In the genomic region with DNA sequence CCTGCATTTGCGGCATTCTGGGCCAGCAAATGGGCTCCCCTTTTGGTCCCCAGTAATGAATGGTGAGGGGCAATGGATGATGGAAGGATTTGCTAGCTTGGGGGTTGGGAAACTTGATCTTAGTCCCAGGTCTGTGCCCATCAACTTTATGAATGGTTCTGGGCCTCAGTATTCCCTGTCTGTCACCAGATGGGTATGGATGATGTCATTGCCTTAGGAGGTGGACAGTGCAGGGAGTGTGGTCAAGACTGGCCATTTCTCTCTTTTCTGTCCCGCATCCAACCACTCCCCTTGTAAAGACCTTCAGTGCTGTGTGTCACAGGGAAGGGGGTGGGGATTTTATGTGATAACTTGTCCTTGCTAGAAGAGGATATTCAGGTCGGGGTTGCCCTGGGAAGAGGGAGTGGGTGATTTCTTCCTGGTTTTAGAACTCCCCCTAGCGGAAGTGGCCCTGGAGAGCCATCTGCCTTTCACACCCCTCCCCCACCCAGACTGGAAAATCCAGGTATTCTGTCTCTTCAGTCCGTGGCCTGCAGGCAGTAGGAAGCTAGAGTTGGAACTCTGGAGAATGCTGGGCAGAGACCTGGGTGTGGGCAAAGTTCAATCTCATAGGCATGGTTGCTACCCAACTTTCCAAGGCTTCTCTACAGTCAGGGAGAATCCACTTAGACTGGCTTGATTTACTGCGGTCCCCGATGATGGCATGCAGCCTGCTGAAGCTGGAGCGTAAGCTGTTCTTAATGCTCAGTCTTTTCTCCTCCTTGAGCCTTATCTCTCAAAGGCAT, we compare ENCODE assay signal across 1 mouse cellular context.
TF ChIP-seq lines count a peak whose summit lies in the region.

No protein-coding gene starts in this region.

TF ChIP-seq in CH12.LX, 34 proteins besides CTCF, POLR2A, EP300 and RAD21 (continued from another document):
- TF ChIP-seq SMC3 (IDR thresholded peaks at IDR 0.05; ENCODE audit: low read depth, low read length) (no peak; the same call in 1 of the 2 replicates), MXI1 (IDR thresholded peaks at IDR 0.05; ENCODE audit: low read depth, low read length) (no peak), MYC (IDR thresholded peaks at IDR 0.05; ENCODE audit: low read depth, low read length) (no peak), BHLHE40 (IDR thresholded peaks at IDR 0.05; ENCODE audit: low read depth, low read length) (0 out of 2 replicates have a peak, but pooled peaks have one; percentile 4), ZKSCAN1 (IDR thresholded peaks at IDR 0.05; ENCODE audit: borderline replicate concordance, low read depth, low read length) (no peak), ETS1 (conservative IDR thresholded peaks at IDR 0.05; ENCODE audit: low read depth, low read length) (no peak), IRF4 (IDR thresholded peaks at IDR 0.05; ENCODE audit: low read depth, low read length) (peak; percentile 41; the same call in 1 of the 2 replicates), TBP (conservative IDR thresholded peaks at IDR 0.05; ENCODE audit: low read depth, low read length) (no peak), MAX (IDR thresholded peaks at IDR 0.05; ENCODE audit: low read length) (no peak), ZNF384 (IDR thresholded peaks at IDR 0.05; ENCODE audit: low read depth, low read length) (no peak), MEF2A (IDR thresholded peaks at IDR 0.05; ENCODE audit: borderline replicate concordance, low read depth, low read length) (no peak; the same call in 1 of the 2 replicates), ZMIZ1 (IDR thresholded peaks at IDR 0.05; ENCODE audit: low read depth, low read length) (no peak), USF2 (conservative IDR thresholded peaks at IDR 0.05; ENCODE audit: low read depth, low read length) (no peak), CHD2 (IDR thresholded peaks at IDR 0.05; ENCODE audit: low read length) (peak; percentile 90), GABPA (IDR thresholded peaks at IDR 0.05; ENCODE audit: insufficient replicate concordance, low read depth, low read length) (no peak), SIN3A (IDR thresholded peaks at IDR 0.05; ENCODE audit: low read length) (no peak), HCFC1 (IDR thresholded peaks at IDR 0.05; ENCODE audit: low read depth, low read length) (peak; percentile 37; the same call in 1 of the 2 replicates), JUN (IDR thresholded peaks at IDR 0.05; ENCODE audit: insufficient read depth, low read depth, low read length) (no peak), USF1 (IDR thresholded peaks at IDR 0.05; ENCODE audit: low read depth, low read length) (no peak), RCOR1 (conservative IDR thresholded peaks at IDR 0.05; ENCODE audit: low read depth, low read length) (no peak), MAZ (IDR thresholded peaks at IDR 0.05; ENCODE audit: low read depth, low read length) (peak; percentile 33; the same call in 1 of the 2 replicates), PAX5 (IDR thresholded peaks at IDR 0.05; ENCODE audit: low read length) (no peak), TCF12 (IDR thresholded peaks at IDR 0.05; ENCODE audit: low read depth, low read length) (no peak; the same call in 1 of the 2 replicates), UBTF (IDR thresholded peaks at IDR 0.05; ENCODE audit: low read depth, low read length) (no peak), ELF1 (IDR thresholded peaks at IDR 0.05; ENCODE audit: low read depth, low read length) (peak; percentile 83), POLR2AphosphoS2 (IDR thresholded peaks at IDR 0.05; ENCODE audit: low read depth, low read length) (no peak), KAT2A (IDR thresholded peaks at IDR 0.05; ENCODE audit: insufficient replicate concordance, low read length) (no peak), JUND (conservative IDR thresholded peaks at IDR 0.05; ENCODE audit: low read depth, low read length) (no peak)
